Mouse (Mus musculus) G1E (cell line): ENCODE measurements at regions not wholly inside any gene's neighbourhood (a gene's known extent, or its start where the extent isn't known, plus 50 kb on each side); places are given as distances from the start of the nearest gene placed in this dataset.

Source experiments
- ATAC-seq: 2 replicates; pipeline ENCODE4 v1.8.0; 2016; ENCODE audit warnings: mild to moderate bottlenecking; ENCODE audit not compliant: insufficient number of reproducible peaks, poor library complexity, low FRiP score, severe bottlenecking; ENCODE audit errors: extremely low read depth
- DNase-seq: peaks from one replicate; pipeline ENCODE4 v3.0.0; 2012; ENCODE audit warnings: low spot score
- H3K27me3 ChIP-seq: 2 replicates; pipeline ENCODE4 v1.6.1; 2012; ENCODE audit warnings: mild to moderate bottlenecking, low read length, inconsistent platforms; ENCODE audit not compliant: insufficient read depth
- H3K36me3 ChIP-seq: replicated peaks from 2 replicates; pipeline ENCODE3; 2012; ENCODE audit warnings: mild to moderate bottlenecking, inconsistent platforms
- H3K4me1 ChIP-seq: 2 replicates; pipeline ENCODE4 v1.6.1; 2012; ENCODE audit warnings: low read depth, low read length, inconsistent platforms, mixed read lengths; ENCODE audit not compliant: insufficient read depth
- H3K4me3 ChIP-seq: 2 replicates; pipeline ENCODE4 v1.5.1; 2012; ENCODE audit warnings: low read depth, mild to moderate bottlenecking, inconsistent platforms, low read length, moderate library complexity, mixed read lengths
- H3K9me3 ChIP-seq: replicated peaks from 2 replicates; pipeline ENCODE4 v1.6.1; 2012; ENCODE audit warnings: inconsistent platforms
- CTCF ChIP-seq: IDR thresholded peaks from 2 replicates; pipeline ENCODE4 v1.5.1; 2012; ENCODE audit warnings: low read depth, low read length, inconsistent platforms, mixed read lengths
- GATA1 ChIP-seq: IDR thresholded peaks from 2 replicates; pipeline ENCODE4 v1.6.1; 2012; ENCODE audit warnings: borderline replicate concordance, low read length, inconsistent platforms, mixed read lengths
- GATA2 ChIP-seq: IDR thresholded peaks from 2 replicates; pipeline ENCODE4 v1.6.1; 2012; ENCODE audit warnings: low read depth, low read length, inconsistent platforms, borderline replicate concordance
- POLR2AphosphoS5 ChIP-seq: IDR thresholded peaks from 2 replicates; pipeline ENCODE4 v1.6.1; 2012; ENCODE audit warnings: low read depth, low read length, inconsistent platforms; ENCODE audit not compliant: insufficient replicate concordance
- TAL1 ChIP-seq: conservative IDR thresholded peaks from 2 replicates; pipeline ENCODE4 v1.6.1; 2012; ENCODE audit warnings: low read depth, low read length, inconsistent platforms, mixed read lengths

DNA sequence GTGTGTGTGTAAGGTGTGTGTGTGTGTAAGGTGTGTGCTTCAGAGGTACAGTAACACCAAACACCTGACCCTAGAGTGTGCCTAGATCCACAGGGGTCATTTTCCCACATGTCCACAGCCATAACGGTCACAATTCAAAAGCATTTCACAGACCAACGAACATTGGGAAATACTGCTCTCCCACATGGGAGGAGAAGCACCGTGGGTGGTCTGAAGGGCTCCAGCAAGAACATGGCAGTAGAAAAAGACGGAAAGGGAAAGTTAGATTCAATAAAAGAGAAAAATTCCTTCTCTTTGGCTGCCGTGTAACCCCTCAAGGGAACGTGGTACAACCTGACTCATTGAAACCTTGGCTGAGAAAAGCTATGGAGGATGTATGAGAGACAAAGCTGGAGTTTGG is 169.1 kb downstream of the Cdc5l start:
- ATAC-seq (no peak), DNase-seq (no peak)
- H3K4me3 ChIP-seq, result no peak overlapping the region
- H3K4me1 ChIP-seq, result no peaks in the 10 kb centered on the region
- H3K9me3 ChIP-seq, result peaks cover 57% of the 10 kb centered on the region
- H3K27me3 ChIP-seq, result no peaks in the 10 kb centered on the region
- no peak for TF ChIP-seq POLR2AphosphoS5
- no peak for TF ChIP-seq GATA1
- TF ChIP-seq TAL1, result no peak
- no peak for TF ChIP-seq CTCF
- TF ChIP-seq GATA2, result no peak
- H3K36me3 ChIP-seq, result no peaks in the 10 kb centered on the region

DNA sequence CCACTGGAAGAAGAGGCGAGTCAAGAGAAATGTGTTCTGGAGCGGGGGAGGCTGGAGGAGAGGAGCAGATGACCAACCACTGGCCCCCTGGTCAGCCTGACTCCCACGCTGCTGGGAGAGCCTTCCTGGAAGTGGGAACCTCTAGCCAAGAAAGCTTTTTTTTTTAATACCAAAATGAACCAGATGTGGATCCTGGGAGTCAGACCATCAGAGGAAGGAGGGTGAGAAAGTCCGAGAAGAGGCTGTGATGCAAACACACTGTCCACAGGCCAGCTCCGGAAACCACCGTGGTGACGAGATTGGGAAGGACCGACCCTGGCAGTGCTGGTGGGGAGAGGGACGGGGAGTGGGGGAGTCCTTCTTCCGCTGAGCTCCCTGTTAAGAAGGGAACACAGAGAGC is 173.1 kb downstream of the Cdc5l start:
- H3K4me3 ChIP-seq, result no peak overlapping the region
- DNase-seq, result no peak
- no peaks in the 10 kb centered on the region for H3K36me3 ChIP-seq
- H3K27me3 ChIP-seq, result no peaks in the 10 kb centered on the region
- peaks cover 62% of the 10 kb centered on the region for H3K9me3 ChIP-seq
- TF ChIP-seq POLR2AphosphoS5, result no peak
- no peak for TF ChIP-seq GATA1
- no peak for TF ChIP-seq CTCF
- no peak for TF ChIP-seq TAL1
- TF ChIP-seq GATA2, result no peak
- no peaks in the 10 kb centered on the region for H3K4me1 ChIP-seq
- no peak for ATAC-seq

DNA sequence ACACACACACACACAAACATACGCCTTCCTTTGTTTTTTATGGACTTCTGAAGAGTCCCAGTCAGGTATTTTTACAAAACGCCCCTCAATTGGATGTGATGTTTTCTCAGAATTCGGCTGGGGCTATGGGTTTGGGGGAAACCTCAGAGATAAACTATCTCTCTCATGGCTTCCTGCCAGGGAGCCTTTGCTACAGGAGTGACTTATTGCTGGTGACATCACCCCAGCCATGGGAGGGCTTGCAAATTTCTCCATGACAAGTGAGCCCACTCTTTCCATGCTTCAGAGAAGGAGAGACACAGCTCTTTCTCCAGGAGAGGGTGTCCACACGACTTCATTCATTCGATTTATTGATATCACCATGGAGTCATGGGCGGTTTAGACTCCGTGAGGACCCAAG is 175.5 kb downstream of the Cdc5l start:
- DNase-seq (no peak), ATAC-seq (no peak)
- H3K4me3 ChIP-seq, result no peak overlapping the region
- no peaks in the 10 kb centered on the region for H3K27me3 ChIP-seq
- peaks cover 66% of the 10 kb centered on the region for H3K9me3 ChIP-seq
- TF ChIP-seq POLR2AphosphoS5 (no peak), TAL1 (no peak), GATA2 (no peak), GATA1 (no peak), CTCF (no peak)
- no peaks in the 10 kb centered on the region for H3K36me3 ChIP-seq
- H3K4me1 ChIP-seq, result no peaks in the 10 kb centered on the region

DNA sequence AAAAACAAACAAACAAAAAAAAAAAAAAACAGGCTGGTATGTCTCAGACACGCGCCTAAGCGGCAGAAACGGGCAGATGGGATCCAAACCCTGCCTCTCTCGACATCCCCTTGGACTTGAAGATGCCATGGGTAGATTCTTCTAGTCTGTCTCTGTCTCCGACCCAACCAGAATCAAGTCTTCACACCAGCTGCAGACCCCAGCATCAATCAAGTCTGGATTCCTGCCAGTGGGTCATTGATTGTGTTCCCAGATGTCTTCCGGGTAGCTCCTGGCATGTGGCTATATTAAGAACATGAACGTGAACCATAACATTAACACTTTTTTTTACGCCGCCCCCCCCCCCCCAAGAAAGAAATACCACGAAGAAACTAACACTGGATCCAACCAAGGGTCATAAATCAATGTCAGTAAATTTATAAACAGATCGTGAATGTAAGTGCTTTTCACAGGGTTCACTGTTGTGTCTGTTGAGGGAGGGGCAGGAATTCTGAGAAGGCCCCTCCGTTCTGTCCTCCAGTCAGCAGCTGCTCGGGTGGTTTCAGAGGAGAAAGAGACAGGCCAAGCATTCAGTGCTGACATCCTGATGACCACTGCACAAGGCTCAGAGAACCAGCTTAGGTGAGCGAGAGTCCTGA is 180.8 kb downstream of the Cdc5l start:
- Histone ChIP-seq H3K4me3 (no peak overlapping the region), H3K9me3 (peaks cover 64% of the 10 kb centered on the region), H3K27me3 (no peaks in the 10 kb centered on the region), H3K36me3 (no peaks in the 10 kb centered on the region), H3K4me1 (no peaks in the 10 kb centered on the region)
- no peak for ATAC-seq
- DNase-seq, result no peak
- TF ChIP-seq POLR2AphosphoS5 (no peak), TAL1 (no peak), GATA1 (no peak), GATA2 (no peak), CTCF (no peak)

DNA sequence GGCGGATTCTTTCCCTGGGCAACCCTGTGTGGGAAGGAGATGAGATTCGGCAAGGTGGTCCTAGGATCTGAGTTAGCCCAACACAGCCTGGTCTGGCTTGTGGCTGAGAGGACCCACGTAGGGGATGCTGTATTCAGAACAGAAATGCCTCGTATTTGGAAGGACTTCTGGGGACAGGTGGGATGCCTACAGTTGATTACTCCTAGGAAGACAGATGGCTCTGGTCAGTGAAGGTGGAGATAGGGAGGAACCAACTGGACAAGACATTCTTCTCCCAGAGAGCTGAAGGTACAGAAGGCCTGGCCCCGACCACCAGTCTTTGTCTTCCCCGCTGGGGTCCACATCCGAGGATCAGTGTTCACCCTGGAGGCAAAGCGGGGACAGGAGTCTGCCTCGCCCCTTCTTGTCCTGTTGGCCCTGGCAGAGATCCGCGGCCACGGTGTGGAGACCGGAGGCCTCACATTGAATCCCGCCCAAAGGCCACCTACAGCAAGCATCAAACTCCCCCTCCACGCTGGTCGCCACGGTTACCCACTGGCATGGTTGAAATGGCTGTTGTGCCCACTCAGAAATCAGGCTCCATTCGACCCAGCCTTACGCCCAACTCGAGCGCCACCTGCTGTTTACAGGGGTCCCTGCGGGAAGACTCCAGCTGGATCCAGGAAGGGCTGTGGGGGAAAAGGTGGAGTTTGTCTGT is 182.4 kb downstream of the Cdc5l start:
- no peak overlapping the region; the same call in 1 of the 2 replicates for H3K4me3 ChIP-seq

DNA sequence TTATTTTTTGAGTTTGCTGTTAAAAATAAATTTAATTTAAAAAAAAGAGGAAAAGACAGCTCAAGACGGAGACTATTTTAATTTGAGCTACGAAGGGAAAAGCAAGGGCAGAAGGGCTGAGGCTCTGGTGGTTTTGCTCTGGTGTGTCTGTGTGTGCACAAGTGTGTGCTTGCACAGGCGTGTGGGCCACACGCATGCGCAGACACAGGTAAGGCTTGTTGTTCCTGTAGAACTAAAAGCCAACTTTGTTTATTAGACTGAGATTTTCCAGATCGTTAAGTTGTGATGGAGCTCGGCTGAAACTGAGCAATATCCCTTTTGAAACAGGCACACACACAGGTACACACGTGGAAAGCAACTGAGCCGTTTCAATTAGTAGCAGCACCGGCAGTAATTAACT is 183.1 kb downstream of the Cdc5l start:
- H3K4me3 ChIP-seq, result no peak overlapping the region
- no peaks in the 10 kb centered on the region for H3K36me3 ChIP-seq
- no peaks in the 10 kb centered on the region for H3K27me3 ChIP-seq
- no peak for TF ChIP-seq CTCF
- TF ChIP-seq GATA1, result no peak
- TF ChIP-seq POLR2AphosphoS5, result no peak
- TF ChIP-seq GATA2, result no peak
- peaks cover 66% of the 10 kb centered on the region for H3K9me3 ChIP-seq
- no peaks in the 10 kb centered on the region for H3K4me1 ChIP-seq
- DNase-seq, result no peak
- ATAC-seq, result no peak

More for the DNA sequence above, 182.4 kb downstream of the Cdc5l start:
- H3K36me3 ChIP-seq, result no peaks in the 10 kb centered on the region
- no peaks in the 10 kb centered on the region for H3K27me3 ChIP-seq
- TF ChIP-seq GATA2 (no peak), GATA1 (no peak), CTCF (no peak), TAL1 (no peak), POLR2AphosphoS5 (no peak)
- H3K9me3 ChIP-seq, result peaks cover 64% of the 10 kb centered on the region
- ATAC-seq (no peak), DNase-seq (no peak)
- H3K4me1 ChIP-seq, result no peaks in the 10 kb centered on the region
